Mouse (Mus musculus) spleen, postnatal 10 days (tissue): ENCODE measurements around the gene Stfa2l1.
"Not testable (repeated sequence)": the region's sequence is repeated elsewhere in the genome, so short reads cannot be mapped to it uniquely, and the experiment has no call there.

Experiments
- DNase-seq, 2 experiments: peaks; one replicate each; pipeline ENCODE4 v3.0.0; 2021 to 2022; ENCODE audit warnings: low spot score in 2 of 2

The Stfa2l1 gene

GRCm38 (mm10) chr16:36156402-36156975 lies at the start of gene Stfa2l1:
Gene Stfa2l1, plus strand, starts transcription at chr16:36156811.
- no peak for DNase-seq

- DNase-seq: not testable (repeated sequence)
These were observed 45.1 kb upstream of the Stfa2l1 start for GRCm38 (mm10) chr16:36111486-36111885.

GRCm38 (mm10) chr16:36115751-36116150 lies 40.9 kb upstream of the Stfa2l1 start:
- not testable (repeated sequence) for DNase-seq

GRCm38 (mm10) chr16:36128092-36128491 lies 28.5 kb upstream of the Stfa2l1 start:
- no peak for DNase-seq

- DNase-seq: no peak
These were observed 25.5 kb upstream of the Stfa2l1 start, which contains the start of gene Csta1 for GRCm38 (mm10) chr16:36131141-36131540. Gene Csta1, minus strand, starts transcription at chr16:36131241.

GRCm38 (mm10) chr16:36138201-36138600 lies 18.4 kb upstream of the Stfa2l1 start:
- no peak for DNase-seq

GRCm38 (mm10) chr16:36167841-36168240 lies 11.2 kb downstream of the Stfa2l1 start:
- not testable (repeated sequence) for DNase-seq

GRCm38 (mm10) chr16:36176108-36176507 lies 19.5 kb downstream of the Stfa2l1 start:
- no peak for DNase-seq

- DNase-seq: no peak
These were observed 23.3 kb downstream of the Stfa2l1 start for GRCm38 (mm10) chr16:36179910-36180309.

- DNase-seq: not testable (repeated sequence)
These were observed 27.3 kb downstream of the Stfa2l1 start, which contains the start of gene Gm5483 for GRCm38 (mm10) chr16:36183912-36184311. Gene Gm5483, plus strand, starts transcription at chr16:36184212.

GRCm38 (mm10) chr16:36199226-36199625 lies 42.6 kb downstream of the Stfa2l1 start:
- DNase-seq: no peak

- no peak for DNase-seq
These were observed 47.2 kb downstream of the Stfa2l1 start for GRCm38 (mm10) chr16:36203846-36204245.

GRCm38 (mm10) chr16:36205684-36206083 lies 49.1 kb downstream of the Stfa2l1 start:
- not testable (repeated sequence) for DNase-seq

GRCm38 (mm10) chr16:36209967-36210453 lies 53.4 kb downstream of the Stfa2l1 start, which contains the start of gene Gm5416:
Gene Gm5416, plus strand, starts transcription at chr16:36210403.
- DNase-seq: no peak
